In genomic region chr1:135728631-135729366, GRCm38 (mm10) we compare ENCODE assay signal across 8 mouse cellular contexts. TPM values are rescaled to one million over a fixed set of nuclear protein-coding genes. Genes with fewer than 3 reads are reported as not detected.
DNase-seq lines count a peak whose midpoint lies in the region; ATAC-seq and TF ChIP-seq lines count a peak whose summit lies in the region.

No protein-coding gene starts in this region.

- TF ChIP-seq CTCF in MEL (IDR thresholded peaks at IDR 0.05 in 2 of 3, conservative IDR thresholded peaks at IDR 0.05 in 1 of 3; ENCODE audit: control insufficient read depth in 1 of 3, insufficient read depth in 1 of 3, low read depth in 2 of 3, low read length in 3 of 3, poor library complexity in 1 of 3, severe bottlenecking in 1 of 3) = no peak
- TF ChIP-seq CTCF in olfactory bulb, adult 2 months (IDR thresholded peaks at IDR 0.05; ENCODE audit: insufficient read depth, low read depth, low read length) = no peak

- peaks cover 0 to 9% of the 10 kb centered on the region in 2 experiments; a peak in 2 of 4 replicates for H3K36me3 ChIP-seq in MEL (ENCODE audit: control insufficient read depth in 1 of 2, insufficient read depth in 2 of 2, low read length in 2 of 2)
- no peaks in the 10 kb centered on the region for H3K36me3 ChIP-seq in forebrain, embryonic 16.5 days (ENCODE audit: control insufficient read depth, insufficient read depth)
- H3K36me3 ChIP-seq in lung, embryonic 15.5 days = no peaks in the 10 kb centered on the region

- peak in 1 of 2 experiments; percentile 45; a peak in 3 of 4 replicates for TF ChIP-seq EP300 in MEL (IDR thresholded peaks at IDR 0.05; ENCODE audit: low read depth in 1 of 2, low read length in 2 of 2)

- H3K4me1 ChIP-seq in MEL (ENCODE audit: control insufficient read depth in 1 of 2, insufficient read depth in 2 of 2, low read length in 2 of 2) = peaks cover 4 to 26% of the 10 kb centered on the region in 2 experiments
- peaks cover 23% of the 10 kb centered on the region for H3K4me1 ChIP-seq in forebrain, embryonic 16.5 days (replicated peaks; ENCODE audit: control insufficient read depth, insufficient read depth, low read length)
- H3K4me1 ChIP-seq in lung, embryonic 15.5 days = peaks cover 56% of the 10 kb centered on the region
- H3K4me1 ChIP-seq in olfactory bulb, adult 2 months (ENCODE audit: control insufficient read depth, insufficient read depth, low read length) = peaks cover 34% of the 10 kb centered on the region

- 2% methylated on average over 35 of the region's 35 CpGs for WGBS in forebrain, embryonic 16.5 days
- WGBS in lung, embryonic 15.5 days = 2% methylated on average over 35 of the region's 35 CpGs
- 3% methylated on average over 35 of the region's 35 CpGs for WGBS in olfactory bulb, adult 2 months

- peaks cover 1% of the 10 kb centered on the region; the same call in 1 of the 2 replicates for H3K79me2 ChIP-seq in MEL (ENCODE audit: control insufficient read depth, insufficient read depth, low read length, poor library complexity)

- H3K4me2 ChIP-seq in forebrain, embryonic 16.5 days (ENCODE audit: low read length) = peak overlapping the region; percentile 91
- peak overlapping the region; percentile 66 for H3K4me2 ChIP-seq in lung, embryonic 15.5 days

- peak overlapping the region; percentile 88 for H3K9ac ChIP-seq in MEL (ENCODE audit: control insufficient read depth, low read depth, low read length, poor library complexity, severe bottlenecking)
- H3K9ac ChIP-seq in forebrain, embryonic 16.5 days (replicated peaks; ENCODE audit: low read depth, low read length) = peak overlapping the region; percentile 65
- peak overlapping the region; percentile 80 for H3K9ac ChIP-seq in lung, embryonic 15.5 days

- H3K4me3 ChIP-seq in MEL (ENCODE audit: control insufficient read depth in 1 of 2, insufficient read depth in 1 of 2, low read depth in 2 of 2, low read length in 2 of 2) = peak overlapping the region; percentile 79 to 85
- peak overlapping the region; percentile 58 for H3K4me3 ChIP-seq in forebrain, embryonic 16.5 days (replicated peaks; ENCODE audit: low read length)
- peak overlapping the region; percentile 68 for H3K4me3 ChIP-seq in lung, embryonic 15.5 days
- peak overlapping the region; percentile 60 for H3K4me3 ChIP-seq in olfactory bulb, adult 2 months (ENCODE audit: insufficient read depth, low read depth, low read length)

- intact Hi-C loops in heart, postnatal 36 days (cut with DNase I) = no loop called here

- TF ChIP-seq RAD21 in MEL (IDR thresholded peaks at IDR 0.05; ENCODE audit: low read depth, low read length) = no peak

- peak; percentile 90 for ATAC-seq in forebrain, embryonic 16.5 days
- peak; percentile 72 for ATAC-seq in lung, embryonic 15.5 days (ENCODE audit: borderline replicate concordance, extremely low read depth, low FRiP score, low TSS enrichment)

- peak overlapping the region; percentile 60 for H3K27ac ChIP-seq in MEL (ENCODE audit: control insufficient read depth, low read depth, low read length)
- H3K27ac ChIP-seq in forebrain, embryonic 16.5 days (ENCODE audit: low read length) = 0 out of 2 replicates have a peak overlapping the region, but pooled peaks have one; percentile 27
- peak overlapping the region; percentile 97 for H3K27ac ChIP-seq in lung, embryonic 15.5 days
- 0 out of 2 replicates have a peak overlapping the region, but pooled peaks have one; percentile 7 for H3K27ac ChIP-seq in olfactory bulb, adult 2 months (ENCODE audit: insufficient read depth, low read depth, low read length)

- DNase-seq in MEL (ENCODE audit: low read depth, low spot score) = peak; percentile 96
- peak; percentile 30 for DNase-seq in cerebellum, adult 11-12 months
- peak; percentile 84 to 90 for DNase-seq in heart, postnatal 36 days
- peak; percentile 84 for DNase-seq in layer of hippocampus, adult 8-10 months (ENCODE audit: low spot score in 2 of 2)
- peak; percentile 93 to 94 for DNase-seq in thymus, adult 18-20 months

- no peaks in the 10 kb centered on the region for H3K27me3 ChIP-seq in MEL (ENCODE audit: control insufficient read depth in 1 of 2, insufficient read depth in 2 of 2, low read length in 2 of 2)
- H3K27me3 ChIP-seq in forebrain, embryonic 16.5 days (replicated peaks; ENCODE audit: control insufficient read depth, insufficient read depth, low read length) = no peaks in the 10 kb centered on the region
- no peaks in the 10 kb centered on the region for H3K27me3 ChIP-seq in lung, embryonic 15.5 days

- no peaks in the 10 kb centered on the region for H3K9me3 ChIP-seq in MEL (replicated peaks; ENCODE audit: insufficient read depth, low read length)
- no peaks in the 10 kb centered on the region for H3K9me3 ChIP-seq in forebrain, embryonic 16.5 days (ENCODE audit: control insufficient read depth, low read length)
- H3K9me3 ChIP-seq in lung, embryonic 15.5 days = no peaks in the 10 kb centered on the region

- peak; percentile 75 to 85 for TF ChIP-seq POLR2A in MEL (IDR thresholded peaks at IDR 0.05; ENCODE audit: control insufficient read depth in 1 of 2, insufficient read depth in 1 of 2, low read depth in 1 of 2, low read length in 2 of 2, poor library complexity in 1 of 2)
- peak; percentile 51; the same call in 1 of the 2 replicates for TF ChIP-seq POLR2A in olfactory bulb, adult 2 months (IDR thresholded peaks at IDR 0.05; ENCODE audit: insufficient read depth, low read depth, low read length)

TF ChIP-seq in MEL, 35 proteins besides CTCF, POLR2A, EP300 and RAD21 (continues in another document):
- TF ChIP-seq MYB (IDR thresholded peaks at IDR 0.05; ENCODE audit: low read depth, low read length) (no peak), JUND (IDR thresholded peaks at IDR 0.05; ENCODE audit: low read depth, low read length) (no peak), POLR2AphosphoS5 (IDR thresholded peaks at IDR 0.05; ENCODE audit: borderline replicate concordance, low read depth, low read length) (no peak), MAZ (IDR thresholded peaks at IDR 0.05; ENCODE audit: low read depth, low read length) (peak; percentile 72; the same call in 1 of the 2 replicates), ZKSCAN1 (IDR thresholded peaks at IDR 0.05; ENCODE audit: low read depth, low read length) (no peak), MEF2A (IDR thresholded peaks at IDR 0.05; ENCODE audit: extremely low read depth, insufficient replicate concordance, low read depth, low read length, poor library complexity, severe bottlenecking) (no peak), SIN3A (IDR thresholded peaks at IDR 0.05; ENCODE audit: low read length) (peak; percentile 94), TAL1 (IDR thresholded peaks at IDR 0.05; ENCODE audit: low read length) (no peak), ZMIZ1 (IDR thresholded peaks at IDR 0.05; ENCODE audit: low read depth, low read length) (peak; percentile 76), MAX (IDR thresholded peaks at IDR 0.05; ENCODE audit: low read length) (peak; percentile 46; the same call in 1 of the 2 replicates), MXI1 (IDR thresholded peaks at IDR 0.05; ENCODE audit: low read depth, low read length) (0 out of 2 replicates have a peak, but pooled peaks have one; percentile 70), USF1 (IDR thresholded peaks at IDR 0.05; ENCODE audit: low read depth, low read length) (no peak), ELF1 (IDR thresholded peaks at IDR 0.05; ENCODE audit: low read depth, low read length) (peak; percentile 30; the same call in 1 of the 2 replicates), HCFC1 (IDR thresholded peaks at IDR 0.05; ENCODE audit: low read depth, low read length) (peak; percentile 71), SMC3 (IDR thresholded peaks at IDR 0.05; ENCODE audit: low read depth, low read length) (no peak), MAFK (IDR thresholded peaks at IDR 0.05; ENCODE audit: borderline replicate concordance, low read depth, low read length) (no peak), ETS1 (IDR thresholded peaks at IDR 0.05; ENCODE audit: low read depth, low read length) (peak; percentile 92), UBTF (IDR thresholded peaks at IDR 0.05; ENCODE audit: borderline replicate concordance, insufficient read depth, low read depth, low read length) (no peak), MYC (IDR thresholded peaks at IDR 0.05; ENCODE audit: low read depth, low read length) (0 out of 2 replicates have a peak, but pooled peaks have one; percentile 39)

RNA-seq across cellular contexts. Expression of gene Csrp1, which starts 8.9 kb away (rescaled TPM):
- total RNA-seq in MEL (2012; rRNA removed) = 40.3 and 44.4 TPM in 2 replicates
- polyA plus RNA-seq in MEL (2012; ENCODE audit: insufficient read depth in 1 of 2, insufficient read length in 2 of 2, low read depth in 1 of 2, low replicate concordance in 2 of 2, missing spikeins in 1 of 2) = 10 to 100 TPM in 1 of 2 experiments, not detected in 1; 73.0 TPM
- polyA plus RNA-seq in forebrain, embryonic 16.5 days (2015; fragmentation: Nextera tagmentation; extraction: Ambion mirVana) = 14.5 and 17.6 TPM in 2 replicates
- 10 to 100 TPM; 46.5 to 52.8 TPM for total RNA-seq in heart, postnatal 36 days (2021)
- 100 to 1,000 TPM; 242 to 284 (median 250) TPM for total RNA-seq in layer of hippocampus, adult 8-10 months (2022)
- 275 and 280 TPM in 2 replicates for polyA plus RNA-seq in lung, embryonic 15.5 days (2015; fragmentation: Nextera tagmentation; extraction: Ambion mirVana)
- polyA plus RNA-seq in olfactory bulb, adult 2 months (2012; ENCODE audit: insufficient read depth, insufficient read length, low replicate concordance, missing spikeins) = 169 and 254 TPM in 2 replicates

RNA-seq across cellular contexts. Expression of gene Phlda3, which starts 37.1 kb away (rescaled TPM):
- total RNA-seq in MEL (2012; rRNA removed) = 5.5 and 7.7 TPM in 2 replicates
- 10 to 100 TPM in 1 of 2 experiments, not detected in 1; 20.0 TPM for polyA plus RNA-seq in MEL (2012; ENCODE audit: insufficient read depth in 1 of 2, insufficient read length in 2 of 2, low read depth in 1 of 2, low replicate concordance in 2 of 2, missing spikeins in 1 of 2)
- polyA plus RNA-seq in forebrain, embryonic 16.5 days (2015; fragmentation: Nextera tagmentation; extraction: Ambion mirVana) = 17.3 and 19.9 TPM in 2 replicates
- 10 to 100 TPM in 1 of 2 experiments, 1 to 10 TPM in 1; 9.7 to 13.3 TPM for total RNA-seq in heart, postnatal 36 days (2021)
- total RNA-seq in layer of hippocampus, adult 8-10 months (2022) = 10 to 100 TPM; 12.4 to 15.9 (median 15.0) TPM
- polyA plus RNA-seq in lung, embryonic 15.5 days (2015; fragmentation: Nextera tagmentation; extraction: Ambion mirVana) = 79.9 and 80.0 TPM in 2 replicates
- not detected in 2 replicates for polyA plus RNA-seq in olfactory bulb, adult 2 months (2012; ENCODE audit: insufficient read depth, insufficient read length, low replicate concordance, missing spikeins)

RNA-seq across cellular contexts. Expression of gene Tnni1, which starts 50.4 kb away (rescaled TPM):
- total RNA-seq in MEL (2012; rRNA removed) = not detected in 2 replicates
- under 1 TPM in 1 of 2 experiments, not detected in 1; 0.15 TPM for polyA plus RNA-seq in MEL (2012; ENCODE audit: insufficient read depth in 1 of 2, insufficient read length in 2 of 2, low read depth in 1 of 2, low replicate concordance in 2 of 2, missing spikeins in 1 of 2)
- 0.88 TPM in 1 of 2 replicates, not detected in the other for polyA plus RNA-seq in forebrain, embryonic 16.5 days (2015; fragmentation: Nextera tagmentation; extraction: Ambion mirVana)
- 1 to 10 TPM; 1.0 to 1.4 TPM for total RNA-seq in heart, postnatal 36 days (2021)
- total RNA-seq in layer of hippocampus, adult 8-10 months (2022) = 1 to 10 TPM; 1.5 to 4.1 (median 2.9) TPM
- polyA plus RNA-seq in lung, embryonic 15.5 days (2015; fragmentation: Nextera tagmentation; extraction: Ambion mirVana) = 97.5 and 117 TPM in 2 replicates
- polyA plus RNA-seq in olfactory bulb, adult 2 months (2012; ENCODE audit: insufficient read depth, insufficient read length, low replicate concordance, missing spikeins) = not detected in 2 replicates

Comparison
In these comparisons a context has a peak if more than half of its experiments do, and no peak if none do; other contexts are left out.
1. Peak in every context shown above with its lines: DNase-seq, ATAC-seq, H3K4me3 ChIP-seq and H3K27ac ChIP-seq.
2. DNase-seq: peak in every context shown above with its lines; median percentile 96 in MEL; 94 in thymus, adult 18-20 months; 87 in heart, postnatal 36 days; 84 in layer of hippocampus, adult 8-10 months; 30 in cerebellum, adult 11-12 months.
3. H3K27ac ChIP-seq: peak in every context shown above with its lines; median percentile 97 in lung, embryonic 15.5 days; 60 in MEL; 27 in forebrain, embryonic 16.5 days; 7 in olfactory bulb, adult 2 months.
4. RNA of gene Tnni1, which starts 50.4 kb away (polyA plus RNA-seq): 97.5 to 117 TPM in lung, embryonic 15.5 days; 0.88 TPM in forebrain, embryonic 16.5 days, 0.15 TPM in MEL and not detected in olfactory bulb, adult 2 months; every median in the first group is over 10 times any median in the second.